Mouse (Mus musculus) myocyte (in vitro differentiated cells): Measurements from ENCODE around the gene Metap1.

Source experiments
- CEBPB ChIP-seq: IDR thresholded peaks from 2 replicates; pipeline ENCODE4 v1.6.1; 2011; ENCODE audit warnings: mild to moderate bottlenecking, moderate library complexity; ENCODE audit not compliant: poor library complexity, insufficient read depth, severe bottlenecking
- E2F4 ChIP-seq: IDR thresholded peaks from one replicate; pipeline ENCODE4 v1.6.1; 2011; ENCODE audit warnings: mild to moderate bottlenecking, control low read depth, moderate library complexity; ENCODE audit not compliant: insufficient read depth
- MAX ChIP-seq: IDR thresholded peaks from one replicate; pipeline ENCODE4 v1.6.1; 2011; ENCODE audit warnings: low read depth, mild to moderate bottlenecking, control low read depth
- MYOG ChIP-seq, 3 experiments: IDR thresholded peaks; one replicate each; pipeline ENCODE4 v1.6.1; 2011; ENCODE audit warnings: control low read depth in 2 of 3, low read depth in 2 of 3, mild to moderate bottlenecking in 2 of 3; ENCODE audit not compliant: insufficient read length in 2 of 3, control insufficient read depth in 1 of 3, insufficient read depth in 1 of 3
- POLR2A ChIP-seq: IDR thresholded peaks from one replicate; pipeline ENCODE4 v1.6.1; 2011; ENCODE audit warnings: low read depth, mild to moderate bottlenecking, control low read depth, moderate library complexity; ENCODE audit not compliant: insufficient read length
- POLR2AphosphoS2 ChIP-seq: IDR thresholded peaks from one replicate; pipeline ENCODE4 v1.6.1; 2011; ENCODE audit warnings: low read depth, control low read depth; ENCODE audit not compliant: insufficient read length
- SRF ChIP-seq: IDR thresholded peaks from one replicate; pipeline ENCODE4 v1.6.1; 2011; ENCODE audit warnings: low read depth; ENCODE audit not compliant: control insufficient read depth, insufficient read length
- TCF12 ChIP-seq: IDR thresholded peaks from one replicate; pipeline ENCODE4 v1.6.1; 2011; ENCODE audit warnings: mild to moderate bottlenecking, control low read depth; ENCODE audit not compliant: poor library complexity, insufficient read depth, severe bottlenecking
- TCF3 ChIP-seq: IDR thresholded peaks from one replicate; pipeline ENCODE4 v1.6.1; 2011; ENCODE audit warnings: low read depth, control low read depth; ENCODE audit not compliant: insufficient read length
- USF1 ChIP-seq: IDR thresholded peaks from one replicate; pipeline ENCODE4 v1.6.1; 2011; ENCODE audit warnings: low read depth, mild to moderate bottlenecking, control low read depth, moderate library complexity

- TF ChIP-seq SRF, result no peak
- no peak for TF ChIP-seq MYOG (IDR thresholded peaks at IDR 0.05; ENCODE audit: control insufficient read depth in 1 of 3, insufficient read depth in 1 of 3, insufficient read length in 2 of 3, low read depth in 2 of 3)
- no peak for TF ChIP-seq POLR2A
- TF ChIP-seq MAX, result no peak
- no peak for TF ChIP-seq TCF3
- no peak for TF ChIP-seq USF1
- no peak for TF ChIP-seq POLR2AphosphoS2
- TF ChIP-seq E2F4, result no peak
- TF ChIP-seq CEBPB, result no peak
- no peak for TF ChIP-seq TCF12
These were observed 79.7 kb downstream of the Metap1 start for GRCm38 (mm10) chr3:138409585-138409984.
